Mouse (Mus musculus): ENCODE data around the gene Ube2f.

The Ube2f gene

GRCm38 (mm10) chr1:91237676-91238075 is 12.4 kb upstream of the Ube2f start:
- no peak for DNase-seq (ENCODE audit: low read depth)

GRCm38 (mm10) chr1:91239112-91239511 is 11.0 kb upstream of the Ube2f start:
- DNase-seq (ENCODE audit: low read depth), result no peak

GRCm38 (mm10) chr1:91239800-91240199 is 10.3 kb upstream of the Ube2f start:
- no peak for DNase-seq (ENCODE audit: low read depth)

- no peak for DNase-seq (ENCODE audit: low read depth)
These were observed 9.4 kb upstream of the Ube2f start for GRCm38 (mm10) chr1:91240685-91241084.

- no peak for DNase-seq (ENCODE audit: low read depth)
These were observed 8.9 kb upstream of the Ube2f start for GRCm38 (mm10) chr1:91241249-91241648.

GRCm38 (mm10) chr1:91248242-91248641 is 1.9 kb upstream of the Ube2f start:
- no peak for DNase-seq (ENCODE audit: low read depth)

- DNase-seq (ENCODE audit: low read depth), result no peak
These were observed 1.1 kb upstream of the Ube2f start for GRCm38 (mm10) chr1:91248970-91249369.

GRCm38 (mm10) chr1:91250415-91251147 is 477 bp downstream of the Ube2f start:
- DNase-seq (ENCODE audit: low read depth), result no peak

GRCm38 (mm10) chr1:91251148-91251650 is 1.1 kb downstream of the Ube2f start:
- DNase-seq (ENCODE audit: low read depth), result no peak

- no peak for DNase-seq (ENCODE audit: low read depth)
These were observed 1.8 kb downstream of the Ube2f start for GRCm38 (mm10) chr1:91251927-91252326.

- peak; percentile 60 for DNase-seq (ENCODE audit: low read depth)
These were observed 7.8 kb downstream of the Ube2f start for GRCm38 (mm10) chr1:91257918-91258317.

GRCm38 (mm10) chr1:91259794-91260193 is 9.7 kb downstream of the Ube2f start:
- no peak for DNase-seq (ENCODE audit: low read depth)

- no peak for DNase-seq (ENCODE audit: low read depth)
These were observed 12.4 kb downstream of the Ube2f start for GRCm38 (mm10) chr1:91262508-91262907.

- no peak for DNase-seq (ENCODE audit: low read depth)
These were observed 22.2 kb downstream of the Ube2f start for GRCm38 (mm10) chr1:91272260-91272659.

GRCm38 (mm10) chr1:91276581-91276980 is 26.5 kb downstream of the Ube2f start:
- DNase-seq (ENCODE audit: low read depth), result no peak

GRCm38 (mm10) chr1:91277480-91277879 is 27.4 kb downstream of the Ube2f start:
- no peak for DNase-seq (ENCODE audit: low read depth)

- DNase-seq (ENCODE audit: low read depth), result no peak
These were observed 28.5 kb downstream of the Ube2f start for GRCm38 (mm10) chr1:91278410-91279119.

- DNase-seq (ENCODE audit: low read depth), result no peak
These were observed 29.0 kb downstream of the Ube2f start for GRCm38 (mm10) chr1:91279126-91279525.

- no peak for DNase-seq (ENCODE audit: low read depth)
These were observed 32.5 kb downstream of the Ube2f start for GRCm38 (mm10) chr1:91282582-91282981.

- DNase-seq (ENCODE audit: low read depth), result no peak
These were observed 39.3 kb downstream of the Ube2f start for GRCm38 (mm10) chr1:91289375-91289774.

- no peak for DNase-seq (ENCODE audit: low read depth)
These were observed 42.2 kb downstream of the Ube2f start for GRCm38 (mm10) chr1:91292101-91292825.

- DNase-seq (ENCODE audit: low read depth), result no peak
These were observed 45.4 kb downstream of the Ube2f start for GRCm38 (mm10) chr1:91295544-91295943.
